Mouse (Mus musculus) forebrain, embryonic 11.5 days (tissue): ENCODE data around the gene Hist1h2af. TPM values are rescaled to one million over a fixed set of nuclear protein-coding genes. Genes with fewer than 3 reads are reported as not detected.

ENCODE experiments used
- ATAC-seq: fragments of 200-750 bp; cut with Nextera tagmentation; replicated peaks from 2 replicates; pipeline ENCODE4 v1.8.0; 2017; ENCODE audit warnings: moderate TSS enrichment; ENCODE audit not compliant: low FRiP score
- DNase-seq: peaks from one replicate; pipeline ENCODE4 v3.0.0-alpha.2; 2017; ENCODE audit warnings: low spot score
- H3K27ac ChIP-seq: fragments of 300-500 bp; sonication (generic); 2 replicates; pipeline ENCODE4 v1.5.1; 2014; ENCODE audit warnings: low read depth, low read length
- H3K27me3 ChIP-seq: fragments of 300-500 bp; sonication (generic); 2 replicates; pipeline ENCODE4 v1.6.1; 2014; ENCODE audit warnings: mild to moderate bottlenecking, low read length, mixed read lengths; ENCODE audit not compliant: control insufficient read depth, insufficient read depth
- H3K36me3 ChIP-seq: fragments of 300-500 bp; sonication (generic); 2 replicates; pipeline ENCODE4 v1.6.1; 2014; ENCODE audit warnings: mild to moderate bottlenecking, low read length, moderate library complexity, mixed read lengths; ENCODE audit not compliant: control insufficient read depth, insufficient read depth
- H3K4me1 ChIP-seq: fragments of 300-500 bp; sonication (generic); replicated peaks from 2 replicates; pipeline ENCODE4 v1.6.1; 2014; ENCODE audit warnings: low read length, mixed read lengths; ENCODE audit not compliant: control insufficient read depth, insufficient read depth
- H3K4me2 ChIP-seq: fragments of 300-500 bp; sonication (generic); 2 replicates; pipeline ENCODE4 v1.6.1; 2014; ENCODE audit warnings: low read depth, mild to moderate bottlenecking, low read length, moderate library complexity, mixed read lengths; ENCODE audit not compliant: severe bottlenecking
- H3K4me3 ChIP-seq: fragments of 300-500 bp; sonication (generic); 2 replicates; pipeline ENCODE4 v1.5.1; 2014; ENCODE audit warnings: low read depth, low read length
- H3K9ac ChIP-seq: fragments of 300-500 bp; sonication (generic); 2 replicates; pipeline ENCODE4 v1.6.1; 2014; ENCODE audit warnings: low read length
- H3K9me3 ChIP-seq: fragments of 300-500 bp; sonication (generic); 2 replicates; pipeline ENCODE4 v1.6.1; 2016; ENCODE audit warnings: low read length, mixed read lengths; ENCODE audit not compliant: control insufficient read depth
- WGBS: fragments of 180-500 bp; shearing (Covaris S2); extraction: QIAGEN DNeasy Blood & Tissue Kit; methylation state at CpG from one replicate; pipeline ENCODE4 v1.1.7; 2014; 5-methylcytosine and 5-hydroxymethylcytosine counted together
- microRNA-seq: library from miRNA; unstranded; fragments of <30 nt; microRNA quantifications from one replicate; pipeline ENCODE4, GENCODE M21; 2016; ENCODE audit not compliant: insufficient number of aligned reads
- polyA plus RNA-seq: library from polyadenylated mRNA; unstranded; fragments of >200 nt; fragmentation: Nextera tagmentation; extraction: Ambion mirVana; gene quantifications from 2 replicates; pipeline ENCODE4 v1.2.1, GENCODE M21; 2014

Gene Hist1h2af
- polyA plus RNA-seq, 1 experiment from 2014 or later: 7.7 TPM

- no peaks in the 10 kb centered on the region for H3K9me3 ChIP-seq
Measured at GRCm38 (mm10) chr13:23581408-23582218, 47.9 kb downstream of the Hist1h2af start, which contains the start of gene Hist1h4d. TSS of gene Hist1h4d (plus strand) at chr13:23581598.

DNA sequence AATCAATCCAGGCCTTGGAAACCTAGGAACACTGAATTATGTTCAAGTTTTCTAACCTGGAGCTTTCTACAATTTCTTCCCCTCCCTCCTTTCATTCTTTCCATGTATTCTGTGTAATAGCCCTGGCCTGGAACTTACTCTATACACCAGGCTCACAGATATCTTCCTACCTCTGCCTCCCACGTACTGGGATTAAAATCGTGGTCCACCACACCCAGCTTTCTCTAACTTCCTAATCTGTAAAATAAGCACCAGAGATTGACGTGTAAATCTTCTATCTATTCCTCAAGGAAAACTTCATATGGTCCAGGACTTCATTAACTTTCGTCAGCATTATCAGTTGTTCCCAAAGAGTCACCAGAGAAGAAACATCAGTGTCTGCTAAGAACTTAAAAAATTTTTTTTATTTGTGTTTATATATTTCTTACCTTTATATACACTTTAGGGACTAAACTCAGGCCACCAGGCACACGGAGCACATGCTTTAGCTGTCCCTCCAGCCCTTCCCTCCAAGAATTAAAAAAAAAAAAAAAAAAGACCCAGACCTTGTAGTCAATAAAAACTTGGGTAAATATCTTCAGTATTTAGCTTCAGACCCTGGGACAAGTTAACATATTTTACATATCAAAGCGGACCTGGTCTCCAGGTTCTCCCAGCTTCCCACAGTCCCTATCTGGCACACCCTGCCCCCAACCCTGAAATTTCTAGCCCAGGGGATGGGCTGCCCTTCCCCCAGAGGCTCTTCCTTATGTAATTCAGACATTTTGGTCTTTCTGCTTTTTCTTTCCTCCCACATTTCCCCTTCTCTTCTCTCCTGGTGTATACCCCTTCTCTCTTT lies 48.7 kb downstream of the Hist1h2af start:
- no peaks in the 10 kb centered on the region for H3K9me3 ChIP-seq
- H3K4me3 ChIP-seq: peak overlapping the region; percentile 47
- H3K36me3 ChIP-seq: no peaks in the 10 kb centered on the region
- H3K27me3 ChIP-seq: no peaks in the 10 kb centered on the region
- 3% methylated on average over 6 of the region's 6 CpGs for WGBS
- H3K4me1 ChIP-seq: peaks cover 16% of the 10 kb centered on the region
- ATAC-seq (no peak), DNase-seq (peak; percentile 67)
- peak overlapping the region; percentile 78 for H3K4me2 ChIP-seq
- peak overlapping the region; percentile 66 for H3K9ac ChIP-seq
- H3K27ac ChIP-seq: peak overlapping the region; percentile 99

More at GRCm38 (mm10) chr13:23581408-23582218, 47.9 kb downstream of the Hist1h2af start, which contains the start of gene Hist1h4d:
- ATAC-seq: peak; percentile 86
- H3K27me3 ChIP-seq: no peaks in the 10 kb centered on the region
- peak within 1 kb of the TSS; percentile 78 for H3K4me2 ChIP-seq
- peak within 1 kb of the TSS; percentile 47 for H3K4me3 ChIP-seq
- H3K27ac ChIP-seq: peak within 1 kb of the TSS; percentile 99
- under 1% methylated on average over 43 of the region's 43 CpGs for WGBS
- peaks cover 13% of the 10 kb centered on the region for H3K4me1 ChIP-seq
- peak within 1 kb of the TSS; percentile 66 for H3K9ac ChIP-seq
- no peaks in the 10 kb centered on the region for H3K36me3 ChIP-seq
- peak; percentile 95 for DNase-seq

DNA sequence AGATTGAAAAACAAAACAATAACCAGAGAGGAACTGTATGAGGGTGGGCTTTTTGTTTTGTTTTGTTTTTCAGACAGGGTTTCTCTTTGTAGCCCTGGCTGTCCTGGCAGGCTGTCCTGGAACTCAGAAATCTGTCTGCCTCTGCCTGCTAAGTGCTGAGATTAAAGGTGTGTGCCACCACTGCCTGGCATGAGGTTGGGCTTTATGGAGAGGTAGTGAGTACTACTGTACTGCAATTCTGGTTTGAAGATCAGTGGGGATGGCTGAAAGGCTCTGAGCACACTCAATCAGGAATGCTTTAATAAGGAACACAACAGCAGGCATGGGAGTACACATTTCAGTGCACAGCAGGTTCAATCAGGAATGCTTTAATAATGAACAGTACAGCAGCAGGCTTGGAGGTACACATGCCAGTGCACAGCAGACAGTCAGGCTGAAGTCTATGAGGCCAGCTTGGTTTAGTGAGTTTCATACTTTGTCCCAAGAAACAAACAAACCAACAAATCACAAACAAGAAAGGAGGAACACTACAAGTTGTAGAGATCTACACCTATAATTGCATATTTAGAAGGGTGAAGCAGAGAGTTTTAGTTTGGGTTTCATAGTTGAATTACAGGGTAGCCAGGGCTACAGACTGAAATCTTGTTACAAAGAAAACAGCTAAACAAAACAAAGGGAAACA lies 49.8 kb downstream of the Hist1h2af start:
- DNase-seq: peak; percentile 56
- ATAC-seq: no peak

More for the DNA sequence above, 49.8 kb downstream of the Hist1h2af start:
- H3K9me3 ChIP-seq: no peaks in the 10 kb centered on the region
- H3K4me1 ChIP-seq: peaks cover 16% of the 10 kb centered on the region
- no peaks in the 10 kb centered on the region for H3K36me3 ChIP-seq
- no peaks in the 10 kb centered on the region for H3K27me3 ChIP-seq
- peak overlapping the region; percentile 99 for H3K27ac ChIP-seq
- H3K4me3 ChIP-seq: no peak overlapping the region
- no peak overlapping the region for H3K4me2 ChIP-seq
- peak overlapping the region; percentile 66 for H3K9ac ChIP-seq

Small RNA genes lying within 50 kb of the gene (microRNA-seq; reads per million reads assigned to microRNA genes)
- not detected for gene Gm44297
- not detected for gene Gm44359
- not detected for gene Gm44394
- gene n-TStga1: 4.2 reads per million

Other genes with a start within 250 kb of the Hist1h2af start
- 61.9 and 72.7 TPM in 2 replicates for gene Zfp322a, start 164.7 kb upstream of the Hist1h2af start, polyA plus RNA-seq
- gene Abt1, start 110.0 kb upstream of the Hist1h2af start, polyA plus RNA-seq: 13.0 and 13.5 TPM in 2 replicates
- gene Btn1a1, start 68.0 kb upstream of the Hist1h2af start, polyA plus RNA-seq: 0.17 and 0.19 TPM in 2 replicates
- 0.48 and 0.59 TPM in 2 replicates for gene Btn2a2, start 45.0 kb upstream of the Hist1h2af start, polyA plus RNA-seq
- gene Hist1h4h, start 2.9 kb upstream of the Hist1h2af start, polyA plus RNA-seq: 2.0 and 4.9 TPM in 2 replicates
- gene Hist1h3g, start 1.5 kb downstream of the Hist1h2af start, polyA plus RNA-seq: 5.2 and 5.7 TPM in 2 replicates
- gene Hist1h2bh, start 9.5 kb downstream of the Hist1h2af start, polyA plus RNA-seq: 0.85 and 1.2 TPM in 2 replicates
- gene Hist1h3f, start 10.1 kb downstream of the Hist1h2af start, polyA plus RNA-seq: 0.92 and 1.4 TPM in 2 replicates
- 1.2 and 1.3 TPM in 2 replicates for gene Hist1h4f, start 17.7 kb downstream of the Hist1h2af start, polyA plus RNA-seq
- 0.87 and 0.92 TPM in 2 replicates for gene Hist1h1d, start 19.4 kb downstream of the Hist1h2af start, polyA plus RNA-seq
- gene Hist1h3e, start 28.5 kb downstream of the Hist1h2af start, polyA plus RNA-seq: 6.7 and 10.4 TPM in 2 replicates
- 96.4 and 102 TPM in 2 replicates for gene Hist1h2ae, start 37.3 kb downstream of the Hist1h2af start, polyA plus RNA-seq
- gene Hist1h2bg, start 37.5 kb downstream of the Hist1h2af start, polyA plus RNA-seq: 7.4 and 10.0 TPM in 2 replicates
- gene Hist1h2bf, start 40.3 kb downstream of the Hist1h2af start, polyA plus RNA-seq: 4.5 and 5.9 TPM in 2 replicates
- 2.5 and 3.0 TPM in 2 replicates for gene Hist1h2ad, start 40.5 kb downstream of the Hist1h2af start, polyA plus RNA-seq
- 11.9 and 13.9 TPM in 2 replicates for gene Hist1h3d, start 41.9 kb downstream of the Hist1h2af start, polyA plus RNA-seq
- gene Hist1h4d, start 47.7 kb downstream of the Hist1h2af start, polyA plus RNA-seq: 132 and 133 TPM in 2 replicates
- gene Hist1h2be, start 87.2 kb downstream of the Hist1h2af start, polyA plus RNA-seq: 4.0 and 4.6 TPM in 2 replicates
- gene Hist1h1e, start 88.7 kb downstream of the Hist1h2af start, polyA plus RNA-seq: 27.3 and 27.7 TPM in 2 replicates
- gene Hist1h2ac, start 150.0 kb downstream of the Hist1h2af start, polyA plus RNA-seq: 1.1 and 1.2 TPM in 2 replicates
- gene Hist1h2bc, start 150.3 kb downstream of the Hist1h2af start, polyA plus RNA-seq: 23.4 and 25.3 TPM in 2 replicates
- 0.51 TPM in 1 of 2 replicates, not detected in the other for gene Hist1h1t, start 161.9 kb downstream of the Hist1h2af start, polyA plus RNA-seq
- gene Hist1h4c, start 164.5 kb downstream of the Hist1h2af start, polyA plus RNA-seq: 6.0 and 6.8 TPM in 2 replicates
- gene Hfe, start 176.9 kb downstream of the Hist1h2af start, polyA plus RNA-seq: 2.2 TPM in 2 replicates
- gene Hist1h1c, start 204.9 kb downstream of the Hist1h2af start, polyA plus RNA-seq: 14.5 and 15.2 TPM in 2 replicates
- gene Hist1h3c, start 211.7 kb downstream of the Hist1h2af start, polyA plus RNA-seq: 8.7 and 10.6 TPM in 2 replicates
- gene Hist1h2bb, start 212.8 kb downstream of the Hist1h2af start, polyA plus RNA-seq: 2.6 and 3.4 TPM in 2 replicates
- 59.7 and 63.1 TPM in 2 replicates for gene Hist1h2ab, start 217.2 kb downstream of the Hist1h2af start, polyA plus RNA-seq
- gene Hist1h3b, start 218.4 kb downstream of the Hist1h2af start, polyA plus RNA-seq: 11.7 and 15.4 TPM in 2 replicates
- 4.7 and 5.9 TPM in 2 replicates for gene Hist1h4b, start 223.1 kb downstream of the Hist1h2af start, polyA plus RNA-seq
- 0.95 TPM in 1 of 2 replicates, not detected in the other for gene Hist1h4a, start 227.3 kb downstream of the Hist1h2af start, polyA plus RNA-seq
- gene Hist1h3a, start 228.5 kb downstream of the Hist1h2af start, polyA plus RNA-seq: 2.9 and 5.4 TPM in 2 replicates
- gene Hist1h1a, start 229.8 kb downstream of the Hist1h2af start, polyA plus RNA-seq: 2.7 and 4.0 TPM in 2 replicates
- 0.13 TPM in 1 of 2 replicates, not detected in the other for gene Trim38, start 236.0 kb downstream of the Hist1h2af start, polyA plus RNA-seq